Mouse (Mus musculus): ENCODE measurements around the gene Ntn5. TPM values are rescaled to one million over a fixed set of nuclear protein-coding genes. Genes with fewer than 3 reads are reported as not detected.
A peak's percentile ranks its signal among the peaks of the same experiment; 100 is the strongest.

Gene Ntn5
- polyA plus RNA-seq, 1 experiment from 2014 or later = not detected

DNA sequence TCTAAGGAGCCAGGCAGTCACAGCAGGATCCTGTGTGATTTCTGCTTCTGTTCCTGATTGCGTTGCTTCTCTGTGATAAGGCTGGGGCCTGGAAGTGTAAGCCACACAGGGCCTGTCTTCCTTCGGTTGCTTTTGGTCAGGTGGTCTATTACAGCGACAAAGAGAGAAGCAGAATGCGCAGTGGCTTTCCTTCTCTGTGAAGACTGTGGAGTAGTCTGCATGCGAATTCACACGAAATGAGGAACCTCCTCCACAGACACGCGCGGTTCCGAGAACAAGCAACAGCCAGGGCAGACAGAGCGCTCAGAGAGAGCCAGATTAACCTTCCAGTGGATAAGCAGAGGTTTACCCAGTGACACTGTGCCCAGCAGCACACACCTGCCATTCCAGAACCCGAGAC, 57.5 kb downstream of the Ntn5 start:
- Histone ChIP-seq H3K27ac (no peak overlapping the region), H3K36me3 (no peaks in the 10 kb centered on the region), H3K9me3 (replicated peaks) (no peaks in the 10 kb centered on the region), H3K4me2 (peak overlapping the region; percentile 53; the same call in 1 of the 2 replicates), H3K9ac (no peak overlapping the region), H3K4me1 (replicated peaks) (0 out of 2 replicates have a peak, but pooled peaks cover 4% of the 10 kb centered on the region), H3K4me3 (no peak overlapping the region), H3K27me3 (no peaks in the 10 kb centered on the region)
- WGBS = 75% methylated on average over 12 of the region's 12 CpGs
- ATAC-seq (replicated peaks; ENCODE audit: insufficient number of reproducible peaks, insufficient read depth, low FRiP score, low read depth) = no peak

DNA sequence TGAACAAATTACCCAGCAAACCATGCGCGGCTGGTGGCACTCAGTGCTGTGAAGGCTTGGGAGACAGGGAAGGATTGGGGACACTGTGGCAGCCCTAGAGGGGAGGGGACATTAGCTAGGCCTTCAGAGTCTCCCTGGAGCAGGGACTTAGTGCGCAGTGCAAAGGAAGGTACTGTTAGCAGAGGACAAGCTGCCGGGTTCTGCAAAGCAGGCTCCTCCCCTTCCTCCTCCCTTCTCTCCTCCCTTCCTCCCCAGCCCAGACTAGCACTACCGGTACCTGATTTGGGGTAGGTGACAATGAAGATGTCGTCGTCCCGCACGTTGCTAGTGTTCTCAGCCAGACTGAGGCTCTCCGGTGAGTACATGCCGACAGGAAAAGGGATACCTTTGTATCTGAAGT, 58.0 kb downstream of the Ntn5 start:
- no peaks in the 10 kb centered on the region for H3K27me3 ChIP-seq
- no peak overlapping the region for H3K27ac ChIP-seq
- H3K9ac ChIP-seq = peak overlapping the region; percentile 1; the same call in 1 of the 2 replicates
- no peaks in the 10 kb centered on the region for H3K9me3 ChIP-seq (replicated peaks)
- peak overlapping the region; percentile 31 for H3K4me3 ChIP-seq
- no peaks in the 10 kb centered on the region for H3K36me3 ChIP-seq
- no peak; the same call in 1 of the 2 replicates for ATAC-seq (replicated peaks; ENCODE audit: insufficient number of reproducible peaks, insufficient read depth, low FRiP score, low read depth)
- H3K4me2 ChIP-seq = peak overlapping the region; percentile 53
- 0 out of 2 replicates have a peak, but pooled peaks cover 4% of the 10 kb centered on the region for H3K4me1 ChIP-seq (replicated peaks)
- 30% methylated on average over 11 of the region's 11 CpGs for WGBS

DNA sequence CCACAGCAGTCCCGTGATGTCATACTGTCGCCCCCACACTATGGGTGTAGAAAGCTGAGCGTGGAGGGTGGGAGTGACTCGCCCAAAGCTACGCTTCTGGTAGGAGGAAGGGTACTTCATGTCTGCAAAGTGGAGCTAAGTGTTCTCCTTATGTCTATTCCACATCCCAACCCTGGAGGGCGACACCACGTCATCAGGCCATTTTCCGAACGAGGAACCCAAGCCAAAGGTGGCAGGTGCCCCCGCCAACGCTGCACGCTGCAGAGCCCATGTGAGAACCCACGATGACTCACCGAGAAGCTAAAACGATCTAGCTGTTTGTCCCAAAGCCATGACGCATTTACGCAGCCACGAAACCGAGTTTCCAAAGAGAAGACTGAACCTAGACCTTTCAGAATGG, 58.5 kb downstream of the Ntn5 start:
- H3K9ac ChIP-seq = peak overlapping the region; percentile 1; the same call in 1 of the 2 replicates
- H3K4me2 ChIP-seq = peak overlapping the region; percentile 53
- no peak for ATAC-seq (replicated peaks; ENCODE audit: insufficient number of reproducible peaks, insufficient read depth, low FRiP score, low read depth)
- H3K36me3 ChIP-seq = no peaks in the 10 kb centered on the region
- no peak overlapping the region for H3K27ac ChIP-seq
- H3K4me3 ChIP-seq = peak overlapping the region; percentile 31
- H3K9me3 ChIP-seq (replicated peaks) = no peaks in the 10 kb centered on the region
- H3K4me1 ChIP-seq (replicated peaks) = 0 out of 2 replicates have a peak, but pooled peaks cover 4% of the 10 kb centered on the region
- WGBS = 34% methylated on average over 19 of the region's 19 CpGs
- H3K27me3 ChIP-seq = no peaks in the 10 kb centered on the region

Other genes with a start within 250 kb of the Ntn5 start
- gene Gys1, start 249.2 kb upstream of the Ntn5 start, polyA plus RNA-seq (2015; fragmentation: Nextera tagmentation; extraction: Ambion mirVana) = 111 and 113 TPM in 2 replicates
- 65.0 and 82.1 TPM in 2 replicates for gene Ruvbl2, start 245.9 kb upstream of the Ntn5 start, polyA plus RNA-seq (2015; fragmentation: Nextera tagmentation; extraction: Ambion mirVana)
- gene Ftl1, start 224.1 kb upstream of the Ntn5 start, polyA plus RNA-seq (2015; fragmentation: Nextera tagmentation; extraction: Ambion mirVana) = 3,328 and 3,965 TPM in 2 replicates
- 107 and 112 TPM in 2 replicates for gene Bax, start 217.1 kb upstream of the Ntn5 start, polyA plus RNA-seq (2015; fragmentation: Nextera tagmentation; extraction: Ambion mirVana)
- gene Tulp2, start 202.1 kb upstream of the Ntn5 start, polyA plus RNA-seq (2015; fragmentation: Nextera tagmentation; extraction: Ambion mirVana) = 0.28 and 1.3 TPM in 2 replicates
- gene Gm45808, start 197.2 kb upstream of the Ntn5 start, polyA plus RNA-seq (2015; fragmentation: Nextera tagmentation; extraction: Ambion mirVana) = not detected in 2 replicates
- 4.0 and 4.1 TPM in 2 replicates for gene Dhdh, start 195.2 kb upstream of the Ntn5 start, polyA plus RNA-seq (2015; fragmentation: Nextera tagmentation; extraction: Ambion mirVana)
- gene Nucb1, start 173.6 kb upstream of the Ntn5 start, polyA plus RNA-seq (2015; fragmentation: Nextera tagmentation; extraction: Ambion mirVana) = 144 and 177 TPM in 2 replicates
- 25.3 and 37.6 TPM in 2 replicates for gene Ppp1r15a, start 157.8 kb upstream of the Ntn5 start, polyA plus RNA-seq (2015; fragmentation: Nextera tagmentation; extraction: Ambion mirVana)
- gene Plekha4, start 157.7 kb upstream of the Ntn5 start, polyA plus RNA-seq (2015; fragmentation: Nextera tagmentation; extraction: Ambion mirVana) = 1.0 and 2.6 TPM in 2 replicates
- gene Hsd17b14, start 129.1 kb upstream of the Ntn5 start, polyA plus RNA-seq (2015; fragmentation: Nextera tagmentation; extraction: Ambion mirVana) = 0.24 and 0.82 TPM in 2 replicates
- gene Bcat2, start 113.9 kb upstream of the Ntn5 start, polyA plus RNA-seq (2015; fragmentation: Nextera tagmentation; extraction: Ambion mirVana) = 79.4 and 84.5 TPM in 2 replicates
- 0.13 and 1.2 TPM in 2 replicates for gene Fgf21, start 68.5 kb upstream of the Ntn5 start, polyA plus RNA-seq (2015; fragmentation: Nextera tagmentation; extraction: Ambion mirVana)
- gene Fut1, start 66.7 kb upstream of the Ntn5 start, polyA plus RNA-seq (2015; fragmentation: Nextera tagmentation; extraction: Ambion mirVana) = 0.15 and 0.66 TPM in 2 replicates
- gene Izumo1, start 62.2 kb upstream of the Ntn5 start, polyA plus RNA-seq (2015; fragmentation: Nextera tagmentation; extraction: Ambion mirVana) = 0.33 and 0.35 TPM in 2 replicates
- 19.6 and 23.4 TPM in 2 replicates for gene Rasip1, start 56.5 kb upstream of the Ntn5 start, polyA plus RNA-seq (2015; fragmentation: Nextera tagmentation; extraction: Ambion mirVana)
- 7.3 and 7.4 TPM in 2 replicates for gene Mamstr, start 44.0 kb upstream of the Ntn5 start, polyA plus RNA-seq (2015; fragmentation: Nextera tagmentation; extraction: Ambion mirVana)
- gene Fut2, start 17.6 kb upstream of the Ntn5 start, polyA plus RNA-seq (2015; fragmentation: Nextera tagmentation; extraction: Ambion mirVana) = 1.5 and 1.6 TPM in 2 replicates
- 0.13 and 0.34 TPM in 2 replicates for gene Sec1, start 10.4 kb downstream of the Ntn5 start, polyA plus RNA-seq (2015; fragmentation: Nextera tagmentation; extraction: Ambion mirVana)
- 5.1 and 6.0 TPM in 2 replicates for gene Car11, start 15.8 kb downstream of the Ntn5 start, polyA plus RNA-seq (2015; fragmentation: Nextera tagmentation; extraction: Ambion mirVana)
- 3.0 and 4.3 TPM in 2 replicates for gene Dbp, start 21.1 kb downstream of the Ntn5 start, polyA plus RNA-seq (2015; fragmentation: Nextera tagmentation; extraction: Ambion mirVana)
- 540 and 572 TPM in 2 replicates for gene Rpl18, start 31.4 kb downstream of the Ntn5 start, polyA plus RNA-seq (2015; fragmentation: Nextera tagmentation; extraction: Ambion mirVana)
- gene Sphk2, start 34.0 kb downstream of the Ntn5 start, polyA plus RNA-seq (2015; fragmentation: Nextera tagmentation; extraction: Ambion mirVana) = 13.7 and 21.0 TPM in 2 replicates
- gene Fam83e, start 37.2 kb downstream of the Ntn5 start, polyA plus RNA-seq (2015; fragmentation: Nextera tagmentation; extraction: Ambion mirVana) = 0.25 and 0.65 TPM in 2 replicates
- not detected in 2 replicates for gene Spaca4, start 41.8 kb downstream of the Ntn5 start, polyA plus RNA-seq (2015; fragmentation: Nextera tagmentation; extraction: Ambion mirVana)
- 0.53 TPM in 1 of 2 replicates, not detected in the other for gene Lmtk3, start 99.7 kb downstream of the Ntn5 start, polyA plus RNA-seq (2015; fragmentation: Nextera tagmentation; extraction: Ambion mirVana)
- gene Sult2b1, start 100.6 kb downstream of the Ntn5 start, polyA plus RNA-seq (2015; fragmentation: Nextera tagmentation; extraction: Ambion mirVana) = 0.21 and 1.1 TPM in 2 replicates
- 92.2 and 101 TPM in 2 replicates for gene Cyth2, start 130.6 kb downstream of the Ntn5 start, polyA plus RNA-seq (2015; fragmentation: Nextera tagmentation; extraction: Ambion mirVana)
- gene Kcnj14, start 140.8 kb downstream of the Ntn5 start, polyA plus RNA-seq (2015; fragmentation: Nextera tagmentation; extraction: Ambion mirVana) = 0.37 and 0.44 TPM in 2 replicates
- gene Grwd1, start 146.9 kb downstream of the Ntn5 start, polyA plus RNA-seq (2015; fragmentation: Nextera tagmentation; extraction: Ambion mirVana) = 29.1 and 38.8 TPM in 2 replicates
- 54.6 and 65.0 TPM in 2 replicates for gene Kdelr1, start 188.8 kb downstream of the Ntn5 start, polyA plus RNA-seq (2015; fragmentation: Nextera tagmentation; extraction: Ambion mirVana)
- gene Grin2d, start 194.4 kb downstream of the Ntn5 start, polyA plus RNA-seq (2015; fragmentation: Nextera tagmentation; extraction: Ambion mirVana) = 0.21 and 0.27 TPM in 2 replicates
- 0.65 and 0.76 TPM in 2 replicates for gene Syngr4, start 212.7 kb downstream of the Ntn5 start, polyA plus RNA-seq (2015; fragmentation: Nextera tagmentation; extraction: Ambion mirVana)
- 6.6 and 8.0 TPM in 2 replicates for gene Tmem143, start 212.9 kb downstream of the Ntn5 start, polyA plus RNA-seq (2015; fragmentation: Nextera tagmentation; extraction: Ambion mirVana)
- 71.5 and 108 TPM in 2 replicates for gene Emp3, start 237.4 kb downstream of the Ntn5 start, polyA plus RNA-seq (2015; fragmentation: Nextera tagmentation; extraction: Ambion mirVana)
- gene Ccdc114, start 240.1 kb downstream of the Ntn5 start, polyA plus RNA-seq (2015; fragmentation: Nextera tagmentation; extraction: Ambion mirVana) = 3.4 and 3.6 TPM in 2 replicates

Measured in heart, embryonic 15.5 days (tissue).